Mouse (Mus musculus) lung, adult 2 months (tissue): Measurements from ENCODE around the gene Cebpa.

ENCODE experiments used
- CTCF ChIP-seq: fragments of 200-500 bp; IDR thresholded peaks from 2 replicates; pipeline ENCODE4 v1.5.1; 2011; ENCODE audit warnings: mild to moderate bottlenecking, low read length, control low read depth; ENCODE audit not compliant: insufficient read depth
- POLR2A ChIP-seq: fragments of 200-500 bp; IDR thresholded peaks from 2 replicates; pipeline ENCODE4 v1.6.1; 2011; ENCODE audit warnings: low read depth, mild to moderate bottlenecking, control low read depth, low read length, borderline replicate concordance; ENCODE audit errors: extremely low read depth

DNA sequence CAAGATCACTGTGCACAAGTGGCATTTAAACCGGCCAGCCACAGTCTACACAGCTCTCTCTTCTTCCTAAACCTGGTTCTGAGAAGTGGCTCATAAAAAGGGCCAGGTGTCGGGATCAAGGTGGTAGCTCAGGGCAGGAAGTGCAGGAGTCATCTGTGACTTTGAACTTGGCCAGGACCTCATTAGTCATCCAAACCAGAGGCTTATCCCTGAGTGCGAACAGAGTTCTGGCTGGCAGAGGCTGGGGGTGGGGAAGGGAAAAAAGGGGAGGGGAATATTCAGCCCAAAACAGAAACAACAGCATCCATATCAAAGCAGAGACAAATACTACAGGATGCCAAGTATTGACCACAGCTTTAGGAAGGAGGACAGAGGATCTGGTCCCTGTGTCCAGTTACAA, 11.5 kb upstream of the Cebpa start:
- TF ChIP-seq CTCF (no peak), POLR2A (no peak)
